Mouse (Mus musculus) midbrain, embryonic 11.5 days (tissue): Measurements from ENCODE around the gene Elmsan1. TPM values are rescaled to one million over a fixed set of nuclear protein-coding genes. Genes with fewer than 3 reads are reported as not detected.

Experiments
- ATAC-seq: fragments of 200-750 bp; cut with Nextera tagmentation; 2 replicates; pipeline ENCODE4 v1.8.0; 2017; ENCODE audit warnings: moderate TSS enrichment, moderate library complexity; ENCODE audit not compliant: low FRiP score
- DNase-seq: peaks from one replicate; pipeline ENCODE4 v3.0.0; 2015; ENCODE audit warnings: low spot score; ENCODE audit errors: missing footprints
- H3K27ac ChIP-seq: fragments of 300-500 bp; sonication (generic); 2 replicates; pipeline ENCODE4 v1.5.1; 2014; ENCODE audit warnings: low read depth, low read length
- H3K27me3 ChIP-seq: fragments of 300-500 bp; sonication (generic); 2 replicates; pipeline ENCODE4 v1.6.1; 2014; ENCODE audit warnings: mild to moderate bottlenecking, low read length, moderate library complexity, mixed read lengths; ENCODE audit not compliant: control insufficient read depth, insufficient read depth
- H3K36me3 ChIP-seq: fragments of 300-500 bp; sonication (generic); 2 replicates; pipeline ENCODE4 v1.6.1; 2014; ENCODE audit warnings: mild to moderate bottlenecking, low read length, moderate library complexity, mixed read lengths; ENCODE audit not compliant: control insufficient read depth, insufficient read depth
- H3K4me1 ChIP-seq: fragments of 300-500 bp; sonication (generic); 2 replicates; pipeline ENCODE4 v1.6.1; 2014; ENCODE audit warnings: low read length; ENCODE audit not compliant: control insufficient read depth, insufficient read depth
- H3K4me2 ChIP-seq: fragments of 300-500 bp; sonication (generic); 2 replicates; pipeline ENCODE4 v1.6.1; 2014; ENCODE audit warnings: mild to moderate bottlenecking, moderate library complexity
- H3K4me3 ChIP-seq: fragments of 300-500 bp; sonication (generic); 2 replicates; pipeline ENCODE4 v1.5.1; 2014; ENCODE audit warnings: low read depth, low read length
- H3K9ac ChIP-seq: fragments of 300-500 bp; sonication (generic); 2 replicates; pipeline ENCODE4 v1.6.1; 2014; ENCODE audit warnings: low read length
- H3K9me3 ChIP-seq: fragments of 300-500 bp; sonication (generic); 2 replicates; pipeline ENCODE4 v1.6.1; 2016; ENCODE audit warnings: low read length; ENCODE audit not compliant: control insufficient read depth
- WGBS: fragments of 180-500 bp; shearing (Covaris S2); extraction: QIAGEN DNeasy Blood & Tissue Kit; methylation state at CpG from one replicate; pipeline ENCODE4 v1.1.7; 2014; 5-methylcytosine and 5-hydroxymethylcytosine counted together
- polyA plus RNA-seq: library from polyadenylated mRNA; unstranded; fragments of >200 nt; fragmentation: Nextera tagmentation; extraction: Ambion mirVana; gene quantifications from 2 replicates; pipeline ENCODE4 v1.2.1, GENCODE M21; 2014

Gene Elmsan1
- polyA plus RNA-seq, 1 experiment from 2014 or later: 3.9 TPM

GRCm38 (mm10) chr12:84217508-84218131, 1.1 kb downstream of the Elmsan1 start:
- H3K36me3 ChIP-seq: no peaks in the 10 kb centered on the region
- peak overlapping the region; percentile 89 for H3K9ac ChIP-seq
- peak overlapping the region; percentile 2; the same call in 1 of the 2 replicates for H3K27ac ChIP-seq
- peak; percentile 94 for DNase-seq
- peak overlapping the region; percentile 86 for H3K4me3 ChIP-seq
- no peaks in the 10 kb centered on the region for H3K9me3 ChIP-seq
- H3K4me1 ChIP-seq: peaks cover 31% of the 10 kb centered on the region
- peaks cover 9% of the 10 kb centered on the region for H3K27me3 ChIP-seq
- H3K4me2 ChIP-seq: peak overlapping the region; percentile 90
- WGBS: 3% methylated on average over 21 of the region's 21 CpGs
- peak; percentile 43; the same call in 1 of the 2 replicates for ATAC-seq

- ATAC-seq (no peak), DNase-seq (peak; percentile 84)
- H3K27ac ChIP-seq: no peak overlapping the region
- peak overlapping the region; percentile 13; the same call in 1 of the 2 replicates for H3K9ac ChIP-seq
- peak overlapping the region; percentile 86; the same call in 1 of the 2 replicates for H3K4me3 ChIP-seq
- peaks cover 10% of the 10 kb centered on the region for H3K27me3 ChIP-seq
- peak overlapping the region; percentile 90 for H3K4me2 ChIP-seq
- H3K36me3 ChIP-seq: no peaks in the 10 kb centered on the region
- peaks cover 29% of the 10 kb centered on the region for H3K4me1 ChIP-seq
- no peaks in the 10 kb centered on the region for H3K9me3 ChIP-seq
- 31% methylated on average over 4 of the region's 4 CpGs for WGBS
These were observed 1.6 kb downstream of the Elmsan1 start for GRCm38 (mm10) chr12:84217111-84217507.

GRCm38 (mm10) chr12:84215758-84216440, 2.8 kb downstream of the Elmsan1 start:
- Histone ChIP-seq H3K27ac (no peak overlapping the region), H3K4me2 (no peak overlapping the region), H3K4me1 (peaks cover 29% of the 10 kb centered on the region), H3K9me3 (no peaks in the 10 kb centered on the region), H3K36me3 (no peaks in the 10 kb centered on the region), H3K27me3 (peaks cover 10% of the 10 kb centered on the region), H3K4me3 (no peak overlapping the region), H3K9ac (no peak overlapping the region)
- WGBS: 73% methylated on average over 11 of the region's 11 CpGs
- ATAC-seq: no peak
- DNase-seq: no peak

- whole genome bisulfite sequencing: 29% methylated on average over 14 of the region's 14 CpGs
These were observed 4.0 kb downstream of the Elmsan1 start for GRCm38 (mm10) chr12:84214495-84215175.

GRCm38 (mm10) chr12:84212297-84212696, 6.4 kb downstream of the Elmsan1 start:
- no peaks in the 10 kb centered on the region for H3K36me3 ChIP-seq
- ATAC-seq (no peak), DNase-seq (no peak)
- H3K9me3 ChIP-seq: no peaks in the 10 kb centered on the region
- no peak overlapping the region for H3K27ac ChIP-seq
- WGBS: 89% methylated on average over 4 of the region's 4 CpGs
- H3K4me2 ChIP-seq: no peak overlapping the region
- no peak overlapping the region for H3K4me3 ChIP-seq
- H3K27me3 ChIP-seq: peaks cover 10% of the 10 kb centered on the region
- peaks cover 20% of the 10 kb centered on the region for H3K4me1 ChIP-seq
- no peak overlapping the region for H3K9ac ChIP-seq

More at GRCm38 (mm10) chr12:84214495-84215175, 4.0 kb downstream of the Elmsan1 start:
- ATAC-seq (no peak), DNase-seq (peak; percentile 87)
- Histone ChIP-seq H3K9ac (no peak overlapping the region), H3K4me3 (no peak overlapping the region), H3K27ac (no peak overlapping the region), H3K9me3 (no peaks in the 10 kb centered on the region), H3K36me3 (no peaks in the 10 kb centered on the region), H3K4me1 (peaks cover 29% of the 10 kb centered on the region), H3K27me3 (peaks cover 10% of the 10 kb centered on the region), H3K4me2 (no peak overlapping the region)

GRCm38 (mm10) chr12:84211021-84211538, 7.6 kb downstream of the Elmsan1 start:
- no peak overlapping the region for H3K4me3 ChIP-seq
- H3K9ac ChIP-seq: no peak overlapping the region
- H3K36me3 ChIP-seq: no peaks in the 10 kb centered on the region
- no peak for ATAC-seq
- H3K27me3 ChIP-seq: peaks cover 9% of the 10 kb centered on the region
- no peak for DNase-seq
- peaks cover 14% of the 10 kb centered on the region for H3K4me1 ChIP-seq
- no peak overlapping the region for H3K4me2 ChIP-seq
- H3K9me3 ChIP-seq: no peaks in the 10 kb centered on the region
- WGBS: 68% methylated on average over 9 of the region's 9 CpGs
- no peak overlapping the region for H3K27ac ChIP-seq

GRCm38 (mm10) chr12:84210288-84210687, 8.4 kb downstream of the Elmsan1 start:
- Histone ChIP-seq H3K4me2 (no peak overlapping the region), H3K4me3 (no peak overlapping the region), H3K4me1 (peaks cover 8% of the 10 kb centered on the region), H3K9ac (no peak overlapping the region), H3K27ac (no peak overlapping the region), H3K9me3 (no peaks in the 10 kb centered on the region), H3K27me3 (peaks cover 5% of the 10 kb centered on the region), H3K36me3 (no peaks in the 10 kb centered on the region)
- DNase-seq (no peak), ATAC-seq (no peak)
- 91% methylated on average over 11 of the region's 11 CpGs for WGBS

- Histone ChIP-seq H3K4me2 (no peak overlapping the region), H3K9ac (no peak overlapping the region), H3K4me1 (no peaks in the 10 kb centered on the region), H3K9me3 (no peaks in the 10 kb centered on the region), H3K27ac (no peak overlapping the region), H3K36me3 (no peaks in the 10 kb centered on the region), H3K4me3 (no peak overlapping the region), H3K27me3 (peaks cover 5% of the 10 kb centered on the region)
- no peak for DNase-seq
- 90% methylated on average over 11 of the region's 11 CpGs for WGBS
- ATAC-seq: no peak
These were observed 9.6 kb downstream of the Elmsan1 start for GRCm38 (mm10) chr12:84209093-84209492.
